Mouse (Mus musculus) CD4-positive helper T cell, adult 2 months (primary cell): Measurements from ENCODE around the gene Miip.

Source experiments
- DNase-seq: peaks from one replicate; pipeline ENCODE4 v3.0.0-alpha.2; 2012; ENCODE audit warnings: low read depth, missing footprints, low spot score

Miip gene

GRCm38 (mm10) chr4:147868450-147869031, at the start of gene Miip, which contains the start of gene Fv1:
Gene Miip (minus strand): TSS chr4:147868816.
Gene Fv1 (plus strand): TSS chr4:147868979.
- DNase-seq, result peak; percentile 97

GRCm38 (mm10) chr4:147909486-147909885, 40.9 kb upstream of the Miip start:
- no peak for DNase-seq

GRCm38 (mm10) chr4:147906230-147906629, 37.6 kb upstream of the Miip start:
- no peak for DNase-seq

GRCm38 (mm10) chr4:147905090-147905659, 36.6 kb upstream of the Miip start:
- DNase-seq, result no peak

GRCm38 (mm10) chr4:147904313-147905089, 35.9 kb upstream of the Miip start, which contains the start of gene Mfn2:
Gene Mfn2 (minus strand): TSS chr4:147904704.
- DNase-seq, result peak; percentile 90

- DNase-seq, result no peak
Measured at GRCm38 (mm10) chr4:147903601-147904000, 35.0 kb upstream of the Miip start.

- no peak for DNase-seq
Measured at GRCm38 (mm10) chr4:147902906-147903500, 34.4 kb upstream of the Miip start.

- no peak for DNase-seq
Measured at GRCm38 (mm10) chr4:147900452-147900851, 31.8 kb upstream of the Miip start.

GRCm38 (mm10) chr4:147897348-147897747, 28.7 kb upstream of the Miip start:
- DNase-seq, result no peak

GRCm38 (mm10) chr4:147896411-147896810, 27.8 kb upstream of the Miip start:
- DNase-seq, result no peak

GRCm38 (mm10) chr4:147895815-147896330, 27.3 kb upstream of the Miip start:
- DNase-seq, result no peak

GRCm38 (mm10) chr4:147890341-147890740, 21.7 kb upstream of the Miip start:
- no peak for DNase-seq

GRCm38 (mm10) chr4:147888237-147888636, 19.6 kb upstream of the Miip start:
- DNase-seq, result no peak

- no peak for DNase-seq
Measured at GRCm38 (mm10) chr4:147887277-147887676, 18.7 kb upstream of the Miip start.

- no peak for DNase-seq
Measured at GRCm38 (mm10) chr4:147886158-147886557, 17.5 kb upstream of the Miip start.

GRCm38 (mm10) chr4:147884138-147884537, 15.5 kb upstream of the Miip start:
- no peak for DNase-seq

GRCm38 (mm10) chr4:147883041-147883440, 14.4 kb upstream of the Miip start:
- no peak for DNase-seq

GRCm38 (mm10) chr4:147881792-147882191, 13.2 kb upstream of the Miip start:
- no peak for DNase-seq

GRCm38 (mm10) chr4:147879865-147880264, 11.2 kb upstream of the Miip start:
- DNase-seq, result no peak

- no peak for DNase-seq
Measured at GRCm38 (mm10) chr4:147879456-147879855, 10.8 kb upstream of the Miip start.

- no peak for DNase-seq
Measured at GRCm38 (mm10) chr4:147878537-147878936, 9.9 kb upstream of the Miip start.
